Mouse (Mus musculus): Measurements from ENCODE around the gene Tfap4. TPM values are rescaled to one million over a fixed set of nuclear protein-coding genes. Genes with fewer than 3 reads are reported as not detected.

Gene Tfap4
- polyA plus RNA-seq, 1 experiment from 2014 or later: 5.6 TPM

DNA sequence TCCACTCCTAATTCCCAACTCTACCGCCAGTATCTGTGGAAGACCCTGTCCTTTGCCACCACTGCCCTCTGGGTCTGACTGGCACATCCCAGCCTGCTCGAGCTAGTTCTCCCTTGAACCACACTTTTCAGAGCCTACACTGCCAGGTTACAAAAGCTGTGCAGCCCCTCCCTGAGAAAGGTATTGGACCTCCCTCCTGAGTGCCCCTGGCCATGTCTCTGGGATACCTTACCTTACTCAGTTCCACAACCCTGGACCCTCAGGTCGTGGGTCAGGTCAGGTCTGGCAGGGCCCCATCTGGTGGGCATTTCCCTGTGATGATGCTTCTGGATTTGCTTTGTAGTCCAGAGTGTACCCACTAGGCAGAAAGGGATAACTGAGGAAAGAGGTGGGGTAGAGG, 40.0 kb upstream of the Tfap4 start:
- peaks cover 33% of the 10 kb centered on the region for H3K27me3 ChIP-seq
- peaks cover 71% of the 10 kb centered on the region for H3K4me1 ChIP-seq (replicated peaks)
- ATAC-seq (ENCODE audit: insufficient read depth): no peak
- no peaks in the 10 kb centered on the region for H3K9me3 ChIP-seq (replicated peaks)
- no peaks in the 10 kb centered on the region for H3K36me3 ChIP-seq (replicated peaks)
- no peak overlapping the region for H3K4me2 ChIP-seq
- H3K27ac ChIP-seq (replicated peaks): no peak overlapping the region
- H3K4me3 ChIP-seq (replicated peaks): no peak overlapping the region
- 51% methylated on average over 3 of the region's 3 CpGs for WGBS (ENCODE audit: insufficient replicate concordance)
- H3K9ac ChIP-seq: no peak overlapping the region

DNA sequence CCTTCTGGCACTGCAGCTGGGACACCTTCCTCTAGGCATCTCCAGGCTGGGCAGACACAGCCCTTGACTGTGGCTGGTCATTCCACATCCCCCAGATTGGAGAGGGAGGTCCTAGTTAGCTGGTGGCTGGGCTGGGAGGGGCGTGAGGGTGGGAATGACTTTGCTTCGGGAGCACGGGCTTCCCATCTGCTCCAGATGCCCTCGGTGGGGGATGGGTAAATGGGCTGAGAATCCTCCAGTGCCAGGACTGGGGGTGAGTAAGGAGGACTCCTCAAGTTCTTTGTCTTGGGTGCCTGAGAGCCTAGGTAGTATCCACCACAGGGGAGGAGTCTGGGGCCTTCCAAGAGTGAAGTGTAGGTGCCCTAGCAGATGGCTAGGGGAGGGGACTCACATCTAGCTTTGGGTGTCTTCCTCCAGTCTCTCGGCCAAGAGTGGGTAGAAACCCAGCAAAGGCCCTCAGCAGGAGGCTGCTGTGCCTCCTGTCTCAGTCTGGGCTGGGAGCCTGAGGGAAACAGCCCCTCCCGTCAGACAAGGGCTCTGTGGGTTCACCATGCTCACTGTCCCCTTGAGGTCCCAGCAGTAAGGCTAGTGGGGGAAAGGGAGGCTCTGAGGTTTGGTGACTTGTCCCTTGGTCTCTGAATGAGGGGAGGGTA, 39.4 kb upstream of the Tfap4 start:
- H3K9ac ChIP-seq: no peak overlapping the region; the same call in 1 of the 2 replicates
- peaks cover 39% of the 10 kb centered on the region for H3K27me3 ChIP-seq
- ATAC-seq (ENCODE audit: insufficient read depth): no peak
- no peaks in the 10 kb centered on the region for H3K9me3 ChIP-seq (replicated peaks)
- H3K4me2 ChIP-seq: no peak overlapping the region
- no peak overlapping the region for H3K4me3 ChIP-seq (replicated peaks)
- H3K27ac ChIP-seq (replicated peaks): no peak overlapping the region
- H3K36me3 ChIP-seq (replicated peaks): no peaks in the 10 kb centered on the region
- WGBS (ENCODE audit: insufficient replicate concordance): 45% methylated on average over 6 of the region's 6 CpGs
- peaks cover 71% of the 10 kb centered on the region for H3K4me1 ChIP-seq (replicated peaks)

DNA sequence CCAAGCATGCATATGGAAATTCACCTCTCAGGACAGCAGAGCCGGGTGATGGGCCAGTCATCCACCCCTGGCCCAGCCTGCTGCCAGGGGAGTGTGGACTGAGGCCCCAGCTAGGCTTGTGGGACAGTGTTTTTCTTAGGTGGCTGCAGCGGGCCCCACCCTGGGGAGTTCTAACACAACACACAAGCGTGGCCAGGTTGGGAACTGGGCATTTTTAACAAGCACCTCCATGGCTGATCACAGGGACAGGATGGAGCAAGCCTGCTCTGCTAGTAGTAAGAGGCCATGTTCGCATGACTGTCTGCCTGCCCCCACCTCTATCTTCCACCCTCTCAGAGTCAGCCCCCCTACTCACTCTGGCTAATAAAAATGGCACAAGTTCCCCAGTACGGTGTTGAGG, 38.4 kb upstream of the Tfap4 start:
- peaks cover 49% of the 10 kb centered on the region for H3K27me3 ChIP-seq
- H3K27ac ChIP-seq (replicated peaks): no peak overlapping the region
- 63% methylated on average over 5 of the region's 5 CpGs for WGBS (ENCODE audit: insufficient replicate concordance)
- no peaks in the 10 kb centered on the region for H3K9me3 ChIP-seq (replicated peaks)
- H3K4me1 ChIP-seq (replicated peaks): peaks cover 66% of the 10 kb centered on the region
- no peaks in the 10 kb centered on the region for H3K36me3 ChIP-seq (replicated peaks)
- no peak for ATAC-seq (ENCODE audit: insufficient read depth)
- no peak overlapping the region for H3K4me2 ChIP-seq
- no peak overlapping the region for H3K9ac ChIP-seq
- no peak overlapping the region for H3K4me3 ChIP-seq (replicated peaks)

DNA sequence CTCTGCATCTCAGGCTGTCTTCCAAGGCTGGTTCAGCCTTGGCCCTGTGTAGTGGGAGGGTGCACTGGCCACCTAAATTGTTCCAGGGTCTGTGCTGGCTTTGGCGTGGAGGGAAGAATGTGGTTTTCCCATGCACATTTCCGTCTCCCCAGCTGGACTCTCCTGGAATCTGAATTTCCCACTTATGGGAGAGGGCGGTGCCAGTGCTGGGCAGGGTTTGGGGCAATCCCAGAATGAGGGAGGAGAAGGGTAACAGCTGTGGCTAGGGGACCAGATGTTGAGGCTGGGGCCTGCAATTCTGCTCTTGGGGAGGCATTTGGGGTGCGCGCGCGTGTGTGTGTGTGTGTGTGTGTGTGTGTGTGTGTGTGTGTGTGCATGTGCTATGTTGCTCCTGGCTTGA, 37.6 kb upstream of the Tfap4 start:
- H3K4me3 ChIP-seq (replicated peaks): no peak overlapping the region
- no peak overlapping the region for H3K4me2 ChIP-seq
- no peaks in the 10 kb centered on the region for H3K9me3 ChIP-seq (replicated peaks)
- H3K27me3 ChIP-seq: peaks cover 57% of the 10 kb centered on the region
- H3K4me1 ChIP-seq (replicated peaks): peaks cover 60% of the 10 kb centered on the region
- 72% methylated on average over 7 of the region's 7 CpGs for WGBS (ENCODE audit: insufficient replicate concordance)
- H3K36me3 ChIP-seq (replicated peaks): no peaks in the 10 kb centered on the region
- H3K9ac ChIP-seq: no peak overlapping the region
- no peak for ATAC-seq (ENCODE audit: insufficient read depth)
- H3K27ac ChIP-seq (replicated peaks): no peak overlapping the region

DNA sequence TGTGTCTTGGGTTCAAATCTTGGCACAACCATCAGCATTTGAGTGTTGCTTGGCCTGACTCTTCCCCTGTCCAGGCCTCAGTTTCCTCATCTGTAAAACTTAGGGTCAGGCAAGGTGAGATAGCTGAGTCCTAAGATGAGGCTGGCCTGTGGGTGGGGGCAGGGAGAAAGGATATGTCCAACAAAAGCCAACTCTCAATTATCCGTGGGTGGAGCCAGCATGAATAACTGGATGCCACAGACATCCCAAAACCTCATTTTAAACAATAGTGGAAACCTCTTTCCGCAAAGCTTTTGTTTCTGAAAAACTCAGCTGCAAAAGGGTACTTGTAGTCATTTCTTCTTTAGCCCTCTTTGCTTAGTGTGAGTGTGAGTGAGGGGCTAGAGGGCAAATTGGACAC, 37.2 kb upstream of the Tfap4 start:
- ATAC-seq (ENCODE audit: insufficient read depth): no peak
- peaks cover 56% of the 10 kb centered on the region for H3K4me1 ChIP-seq (replicated peaks)
- H3K27ac ChIP-seq (replicated peaks): no peak overlapping the region
- peaks cover 61% of the 10 kb centered on the region for H3K27me3 ChIP-seq
- H3K9ac ChIP-seq: no peak overlapping the region
- 56% methylated on average over 2 of the region's 2 CpGs for WGBS (ENCODE audit: insufficient replicate concordance)
- no peak overlapping the region for H3K4me2 ChIP-seq
- H3K4me3 ChIP-seq (replicated peaks): no peak overlapping the region
- no peaks in the 10 kb centered on the region for H3K36me3 ChIP-seq (replicated peaks)
- H3K9me3 ChIP-seq (replicated peaks): no peaks in the 10 kb centered on the region

DNA sequence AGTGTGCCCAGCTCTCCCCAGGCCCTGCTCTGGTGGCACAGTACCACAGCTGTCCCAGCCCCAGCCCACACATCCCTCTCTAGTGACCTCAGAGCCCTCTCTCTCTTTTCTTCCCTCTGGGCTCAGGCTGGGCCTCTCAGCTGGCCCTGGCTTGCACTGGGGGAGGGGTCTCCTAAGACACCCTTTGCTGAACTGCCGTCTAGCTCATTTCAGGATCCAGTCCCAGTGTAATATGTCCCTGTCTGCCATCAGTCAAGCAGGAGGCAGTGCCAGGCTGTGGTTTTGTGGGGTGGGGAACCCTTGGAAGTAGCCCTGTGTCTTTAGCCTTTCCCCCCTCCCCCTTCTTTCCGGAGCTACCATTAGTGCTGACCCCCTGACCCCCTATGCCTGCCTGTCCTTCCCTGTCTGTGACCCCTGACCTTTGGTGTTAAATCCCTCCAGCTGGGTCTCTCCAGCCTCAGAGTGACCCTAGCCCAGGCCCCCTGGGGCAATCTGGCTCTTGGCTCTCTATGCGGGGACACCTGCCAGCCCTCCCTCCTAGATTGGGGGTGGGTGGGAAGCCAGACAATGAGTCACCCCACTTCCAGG, 36.6 kb upstream of the Tfap4 start:
- 0 out of 2 replicates have a peak overlapping the region, but pooled peaks have one; percentile 8 for H3K9ac ChIP-seq
- H3K4me1 ChIP-seq (replicated peaks): peaks cover 52% of the 10 kb centered on the region
- H3K4me3 ChIP-seq (replicated peaks): peak overlapping the region; percentile 60; the same call in 1 of the 2 replicates
- H3K36me3 ChIP-seq (replicated peaks): no peaks in the 10 kb centered on the region
- ATAC-seq (ENCODE audit: insufficient read depth): no peak
- H3K27me3 ChIP-seq: peaks cover 65% of the 10 kb centered on the region
- 53% methylated on average over 3 of the region's 3 CpGs for WGBS (ENCODE audit: insufficient replicate concordance)
- H3K9me3 ChIP-seq (replicated peaks): no peaks in the 10 kb centered on the region
- H3K4me2 ChIP-seq: peak overlapping the region; percentile 69
- no peak overlapping the region for H3K27ac ChIP-seq (replicated peaks)

DNA sequence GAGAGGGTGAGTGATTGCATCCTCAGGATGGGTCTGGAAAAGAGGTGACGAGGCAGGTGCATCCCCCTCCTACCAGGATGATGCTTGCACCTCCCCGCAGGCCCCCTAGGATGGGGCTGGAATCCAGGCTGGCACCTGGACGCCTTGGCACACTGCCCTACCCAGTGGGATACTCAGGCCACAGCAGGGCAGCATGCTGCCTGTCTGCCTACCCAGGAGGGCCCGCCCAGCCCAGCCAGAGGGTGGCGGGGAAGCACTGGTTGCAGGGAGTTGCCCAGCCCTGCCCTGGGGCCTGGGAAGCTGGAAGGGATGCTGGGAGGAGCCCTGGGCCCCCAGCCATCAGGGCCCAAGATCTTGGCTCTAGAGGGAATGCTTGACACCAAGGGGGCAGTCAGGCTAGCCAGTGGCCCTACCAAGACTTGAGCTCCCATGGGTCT, 35.9 kb upstream of the Tfap4 start:
- no peak; the same call in 1 of the 2 replicates for ATAC-seq (ENCODE audit: insufficient read depth)
- Histone ChIP-seq H3K4me2 (peak overlapping the region; percentile 69), H3K9me3 (replicated peaks) (no peaks in the 10 kb centered on the region), H3K36me3 (replicated peaks) (0 out of 2 replicates have a peak, but pooled peaks cover 2% of the 10 kb centered on the region), H3K4me3 (replicated peaks) (peak overlapping the region; percentile 60), H3K9ac (no peak overlapping the region), H3K27me3 (peaks cover 69% of the 10 kb centered on the region), H3K27ac (replicated peaks) (no peak overlapping the region), H3K4me1 (replicated peaks) (peaks cover 45% of the 10 kb centered on the region)
- 30% methylated on average over 5 of the region's 5 CpGs for WGBS (ENCODE audit: insufficient replicate concordance)

DNA sequence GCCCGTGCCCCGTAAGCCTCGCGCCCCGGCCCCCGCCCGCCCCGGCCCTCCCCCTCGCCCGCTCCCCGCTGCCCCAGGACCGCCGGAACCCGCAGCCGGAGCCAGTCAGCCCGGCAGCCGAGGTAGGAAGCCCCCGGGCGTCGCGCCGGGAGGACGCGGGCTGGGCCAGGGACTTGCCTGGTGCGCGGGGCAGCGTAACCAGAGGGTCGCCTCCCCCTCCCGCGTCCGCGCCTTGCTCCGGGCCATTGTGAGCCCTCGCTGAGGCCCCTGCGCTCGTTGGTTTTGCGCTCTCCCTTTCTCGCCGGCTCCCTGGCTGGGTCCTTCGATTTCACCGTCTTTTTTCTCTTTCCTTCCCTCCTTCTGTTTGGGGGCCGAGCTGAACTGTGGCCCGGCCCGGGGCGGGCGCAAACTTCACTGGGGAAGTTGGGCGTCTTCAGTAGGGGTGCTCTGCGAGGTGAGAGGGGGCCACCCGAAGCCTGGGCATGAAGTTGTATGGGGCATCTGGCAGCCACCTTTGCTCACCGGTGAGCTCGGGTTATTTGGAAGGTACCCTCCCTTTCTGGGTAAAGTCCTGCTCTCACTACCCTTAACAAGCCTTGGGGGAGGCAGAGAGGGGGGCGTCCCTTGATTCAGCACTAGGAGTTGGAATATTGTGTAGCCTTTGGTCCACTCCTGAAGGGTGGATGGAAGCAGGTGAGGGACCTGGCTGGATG, 35.3 kb upstream of the Tfap4 start:
- 1% methylated on average over 51 of the region's 52 CpGs for WGBS (ENCODE audit: insufficient replicate concordance)
- H3K27ac ChIP-seq (replicated peaks): peak overlapping the region; percentile 51; the same call in 1 of the 2 replicates
- peak overlapping the region; percentile 69 for H3K4me2 ChIP-seq
- H3K4me1 ChIP-seq (replicated peaks): peaks cover 40% of the 10 kb centered on the region
- H3K27me3 ChIP-seq: peaks cover 69% of the 10 kb centered on the region
- H3K4me3 ChIP-seq (replicated peaks): peak overlapping the region; percentile 60
- 0 out of 2 replicates have a peak, but pooled peaks cover 4% of the 10 kb centered on the region for H3K36me3 ChIP-seq (replicated peaks)
- ATAC-seq (ENCODE audit: insufficient read depth): no peak
- peak overlapping the region; percentile 45 for H3K9ac ChIP-seq
- no peaks in the 10 kb centered on the region for H3K9me3 ChIP-seq (replicated peaks)

DNA sequence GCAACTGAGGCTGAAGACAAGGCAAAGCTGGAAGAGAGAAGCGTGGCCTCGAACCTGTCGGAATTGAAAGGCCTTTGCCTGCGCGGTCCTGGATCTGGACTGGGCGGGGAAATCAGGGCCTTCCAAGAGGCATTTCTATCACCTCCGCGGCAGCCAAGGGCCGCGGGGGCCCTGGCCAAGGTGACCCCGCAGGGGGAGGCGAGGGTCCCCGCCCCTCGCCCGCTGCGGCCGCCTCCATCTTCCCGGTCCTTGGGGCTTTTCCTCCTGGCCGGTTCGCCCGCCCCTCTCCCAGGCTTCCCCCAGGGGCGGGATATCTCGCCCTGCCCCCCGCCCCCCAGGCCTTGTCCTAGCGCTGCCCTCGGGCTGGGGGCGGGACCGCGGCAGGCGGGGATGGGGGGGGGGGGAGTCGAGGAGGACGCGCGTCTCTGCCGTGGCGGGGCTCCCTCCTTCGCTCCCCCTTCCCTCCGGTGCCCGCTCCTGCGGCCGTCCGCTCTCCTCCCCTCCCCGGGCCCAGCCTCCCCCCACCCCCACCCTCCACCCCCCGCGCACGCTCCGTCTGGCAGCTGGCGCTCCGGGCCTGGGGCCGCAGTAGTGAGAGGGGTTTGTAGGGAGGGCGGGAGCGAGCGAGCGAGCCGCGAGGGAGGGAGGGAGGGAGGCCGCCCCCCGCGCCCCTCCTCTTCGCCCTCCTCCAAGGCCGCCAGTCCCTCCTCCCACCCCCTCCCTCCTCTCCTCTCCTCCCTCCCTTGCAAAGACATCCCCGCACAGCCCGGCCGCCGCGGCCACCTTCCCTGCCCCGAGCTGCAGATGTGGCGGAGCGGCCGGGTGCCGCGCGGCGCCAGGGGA, 34.5 kb upstream of the Tfap4 start, which contains the start of gene Glis2:
TSS of gene Glis2 (plus strand) at position 743 of the 843 bp plus-strand sequence.
- Histone ChIP-seq H3K4me2 (peak within 1 kb of the TSS; percentile 69), H3K36me3 (replicated peaks) (0 out of 2 replicates have a peak, but pooled peaks cover 4% of the 10 kb centered on the region), H3K9ac (peak within 1 kb of the TSS; percentile 45), H3K4me1 (replicated peaks) (peaks cover 39% of the 10 kb centered on the region), H3K27me3 (peaks cover 69% of the 10 kb centered on the region), H3K9me3 (replicated peaks) (no peaks in the 10 kb centered on the region), H3K4me3 (replicated peaks) (peak within 1 kb of the TSS; percentile 60), H3K27ac (replicated peaks) (peak within 1 kb of the TSS; percentile 51)
- peak; percentile 69 for ATAC-seq (ENCODE audit: insufficient read depth)
- 3% methylated on average over 38 of the region's 74 CpGs for WGBS (ENCODE audit: insufficient replicate concordance)

DNA sequence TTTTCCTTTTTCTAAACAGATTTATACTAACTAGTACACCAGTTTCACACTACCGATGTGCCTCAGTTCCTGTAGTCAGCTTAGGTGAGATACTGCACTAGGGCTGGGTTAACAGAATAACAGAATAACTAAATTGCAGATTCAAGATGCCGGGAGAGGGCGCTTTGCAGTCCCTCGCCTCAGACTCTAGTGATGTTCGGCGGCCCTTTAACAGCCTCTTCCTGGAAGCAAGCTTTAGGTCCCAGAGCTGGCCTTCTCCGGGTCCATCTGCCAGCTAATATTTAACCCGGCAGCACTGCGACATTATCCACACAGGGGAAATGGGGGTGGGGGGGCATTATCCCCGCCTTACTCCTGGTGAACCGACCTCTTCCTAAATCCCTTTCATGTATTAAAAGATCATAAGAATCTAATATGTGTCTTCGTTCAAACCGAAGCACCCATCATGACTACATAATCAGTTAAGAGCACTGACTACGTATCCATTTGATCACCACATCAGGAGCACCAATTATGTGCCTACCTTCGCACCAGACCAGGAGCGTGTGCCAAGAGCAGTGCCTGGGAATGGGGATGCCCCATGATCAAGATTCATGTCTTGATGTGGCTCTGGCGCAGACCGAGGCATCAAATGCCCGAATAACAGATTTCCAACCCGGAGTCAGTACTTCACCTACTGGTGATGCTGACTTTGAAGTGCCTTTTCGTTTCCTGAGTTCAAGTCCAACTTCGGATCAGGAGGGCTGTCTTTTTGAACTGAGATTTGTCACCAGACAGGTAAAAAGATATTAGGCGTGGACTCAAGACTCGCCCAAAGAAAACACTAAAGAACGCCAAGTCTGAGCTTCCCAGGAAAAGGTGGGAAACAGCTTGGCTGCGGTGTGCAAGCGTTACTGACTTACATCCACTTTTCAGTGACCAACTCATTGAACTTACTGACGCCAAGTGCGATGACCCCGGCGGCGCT, 33.5 kb upstream of the Tfap4 start:
- H3K27ac ChIP-seq (replicated peaks): peak overlapping the region; percentile 42
- H3K4me3 ChIP-seq (replicated peaks): peak overlapping the region; percentile 60
- 0 out of 2 replicates have a peak, but pooled peaks cover 4% of the 10 kb centered on the region for H3K36me3 ChIP-seq (replicated peaks)
- peak; percentile 17; the same call in 1 of the 2 replicates for ATAC-seq (ENCODE audit: insufficient read depth)
- peak overlapping the region; percentile 69 for H3K4me2 ChIP-seq
- H3K4me1 ChIP-seq (replicated peaks): peaks cover 33% of the 10 kb centered on the region
- 24% methylated on average over 32 of the region's 32 CpGs for WGBS (ENCODE audit: insufficient replicate concordance)
- no peaks in the 10 kb centered on the region for H3K9me3 ChIP-seq (replicated peaks)
- H3K9ac ChIP-seq: no peak overlapping the region
- peaks cover 69% of the 10 kb centered on the region for H3K27me3 ChIP-seq
